Mouse (Mus musculus): Measurements from ENCODE around the gene Atp8a1. TPM values are rescaled to one million over a fixed set of nuclear protein-coding genes. Genes with fewer than 3 reads are reported as not detected.

Gene Atp8a1
- total and polyA plus RNA-seq, 2 experiments from 2014 or later, result 30.9 to 83.8 TPM

DNA sequence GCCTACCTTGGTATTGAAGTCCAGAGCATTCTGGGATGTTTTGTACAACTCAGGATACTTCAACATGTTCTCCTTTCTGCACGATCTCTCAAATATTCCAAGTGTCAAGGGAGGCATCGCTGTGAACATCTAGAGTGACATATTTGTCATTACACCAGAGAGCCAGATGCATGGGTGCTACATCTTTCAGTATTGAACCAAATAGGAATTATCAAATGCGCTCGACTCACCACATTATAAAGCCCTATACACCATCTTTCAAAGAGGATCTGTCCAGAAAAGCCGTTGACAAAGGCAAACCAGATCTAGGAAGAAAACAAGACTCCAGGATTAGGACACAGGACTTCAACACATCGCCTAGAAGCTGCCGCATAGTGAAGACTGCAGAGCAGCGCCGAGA, 187.4 kb downstream of the Atp8a1 start:
- Histone ChIP-seq H3K27me3 (ENCODE audit: insufficient read depth, low read length) (no peaks in the 10 kb centered on the region), H3K4me3 (ENCODE audit: low read depth, low read length) (no peak overlapping the region), H3K4me2 (ENCODE audit: low read depth) (no peak overlapping the region), H3K9me3 (ENCODE audit: low read length) (no peaks in the 10 kb centered on the region), H3K9ac (no peak overlapping the region), H3K27ac (ENCODE audit: low read depth, low read length) (no peak overlapping the region), H3K36me3 (ENCODE audit: insufficient read depth) (peaks cover 16% of the 10 kb centered on the region), H3K4me1 (ENCODE audit: insufficient read depth) (no peaks in the 10 kb centered on the region)
- no peak for DNase-seq
- 85% methylated on average over 9 of the region's 9 CpGs for WGBS
- TF ChIP-seq CTCF (IDR thresholded peaks at IDR 0.05; ENCODE audit: low read depth), result no peak
- ATAC-seq, result no peak

DNA sequence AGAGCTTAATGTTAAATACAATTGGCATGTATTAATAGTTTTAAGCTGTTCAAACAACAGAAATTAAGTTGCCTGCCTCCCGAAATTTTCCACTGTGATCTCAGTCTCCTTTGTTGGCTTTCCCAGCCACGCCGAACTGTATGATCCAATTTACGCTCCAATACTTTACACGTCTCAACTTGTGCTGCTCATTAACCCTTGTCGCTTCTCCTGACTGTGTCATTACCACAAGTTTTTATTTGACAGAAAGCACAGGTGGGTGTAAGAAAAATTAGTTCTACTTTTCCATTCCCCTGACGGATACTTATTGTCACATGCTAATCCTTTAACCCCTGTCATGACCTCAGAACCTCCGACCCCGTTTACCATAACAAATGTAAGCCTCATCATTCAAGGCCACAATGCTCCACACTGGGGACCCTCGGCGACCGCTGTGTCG, 190.4 kb downstream of the Atp8a1 start:
- Histone ChIP-seq H3K36me3 (ENCODE audit: insufficient read depth) (peaks cover 13% of the 10 kb centered on the region), H3K27me3 (ENCODE audit: insufficient read depth, low read length) (no peaks in the 10 kb centered on the region), H3K4me2 (ENCODE audit: low read depth) (no peak overlapping the region), H3K9ac (no peak overlapping the region), H3K9me3 (ENCODE audit: low read length) (no peaks in the 10 kb centered on the region), H3K27ac (ENCODE audit: low read depth, low read length) (no peak overlapping the region), H3K4me1 (ENCODE audit: insufficient read depth) (no peaks in the 10 kb centered on the region), H3K4me3 (ENCODE audit: low read depth, low read length) (no peak overlapping the region)
- no peak for ATAC-seq
- no peak for TF ChIP-seq CTCF (IDR thresholded peaks at IDR 0.05; ENCODE audit: low read depth)
- 19% methylated on average over 13 of the region's 13 CpGs for WGBS
- DNase-seq, result no peak

DNA sequence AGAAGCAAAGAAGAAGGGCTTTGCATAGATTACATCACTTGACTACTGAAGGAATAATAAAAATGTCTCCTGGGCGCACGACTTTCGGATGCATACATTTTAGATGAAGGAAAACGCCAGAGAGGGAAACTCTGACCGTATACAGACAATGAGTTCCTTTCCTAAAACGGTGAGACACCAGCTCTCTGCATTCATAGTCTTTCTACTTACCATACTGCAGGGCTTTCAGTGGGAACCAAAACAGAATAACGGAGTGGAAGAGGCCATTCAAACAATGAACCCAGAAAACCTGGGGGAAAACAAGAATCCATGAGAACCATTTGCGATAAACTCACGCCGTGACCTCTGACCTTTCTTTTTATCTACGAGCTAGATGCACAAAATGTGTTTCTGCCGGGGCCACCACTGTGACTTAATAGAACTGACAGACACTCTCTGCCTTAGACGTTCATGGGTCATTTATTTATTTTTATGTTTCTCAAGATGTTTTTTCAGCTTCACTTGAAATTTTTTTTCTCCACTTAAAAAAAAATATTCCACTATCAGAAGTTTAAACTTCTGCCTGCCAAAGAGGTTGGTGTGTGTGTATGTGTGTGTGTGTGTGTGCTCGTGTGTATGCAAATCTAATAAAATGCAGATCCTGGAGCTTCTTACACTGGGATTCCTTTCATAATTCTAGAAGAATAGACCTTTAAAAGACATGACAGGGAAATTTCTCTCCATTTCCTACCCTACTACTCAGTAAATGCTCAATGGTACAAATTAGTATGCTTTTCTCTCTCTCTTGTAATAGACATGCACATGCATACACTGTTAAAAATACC, 191.3 kb downstream of the Atp8a1 start:
- WGBS, result 35% methylated on average over 14 of the region's 14 CpGs
- DNase-seq (no peak), ATAC-seq (peak; percentile 59; the same call in 1 of the 2 replicates)
- Histone ChIP-seq H3K4me1 (ENCODE audit: insufficient read depth) (no peaks in the 10 kb centered on the region), H3K36me3 (ENCODE audit: insufficient read depth) (peaks cover 17% of the 10 kb centered on the region), H3K27me3 (ENCODE audit: insufficient read depth, low read length) (no peaks in the 10 kb centered on the region), H3K27ac (ENCODE audit: low read depth, low read length) (no peak overlapping the region), H3K4me2 (ENCODE audit: low read depth) (no peak overlapping the region), H3K9ac (no peak overlapping the region), H3K4me3 (ENCODE audit: low read depth, low read length) (no peak overlapping the region), H3K9me3 (ENCODE audit: low read length) (no peaks in the 10 kb centered on the region)
- TF ChIP-seq CTCF (IDR thresholded peaks at IDR 0.05; ENCODE audit: low read depth), result no peak

DNA sequence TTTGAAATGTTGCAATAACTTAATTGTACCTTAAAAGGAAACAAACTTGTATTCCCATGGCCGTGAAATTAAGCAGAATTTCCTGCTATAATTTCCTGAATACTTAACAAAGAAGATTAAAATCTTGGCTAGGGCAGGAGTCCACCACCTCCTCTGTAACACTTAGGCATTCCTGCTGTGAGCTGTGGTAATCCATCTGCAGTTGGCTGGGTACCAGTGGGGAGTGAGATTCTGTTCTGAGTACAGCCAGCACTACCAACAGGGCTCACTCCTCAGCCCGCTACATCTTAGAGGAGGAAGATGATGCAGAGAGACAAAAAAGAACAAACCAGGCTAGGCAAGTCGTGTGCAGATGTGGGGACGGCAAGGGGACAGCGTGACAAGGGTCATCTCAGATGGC, 192.7 kb downstream of the Atp8a1 start:
- ATAC-seq (no peak), DNase-seq (no peak)
- no peak overlapping the region for H3K9ac ChIP-seq
- no peak overlapping the region for H3K27ac ChIP-seq (ENCODE audit: low read depth, low read length)
- H3K27me3 ChIP-seq (ENCODE audit: insufficient read depth, low read length), result no peaks in the 10 kb centered on the region
- H3K36me3 ChIP-seq (ENCODE audit: insufficient read depth), result peaks cover 18% of the 10 kb centered on the region
- no peaks in the 10 kb centered on the region for H3K4me1 ChIP-seq (ENCODE audit: insufficient read depth)
- no peak for TF ChIP-seq CTCF (IDR thresholded peaks at IDR 0.05; ENCODE audit: low read depth)
- no peak overlapping the region for H3K4me3 ChIP-seq (ENCODE audit: low read depth, low read length)
- 70% methylated on average over 5 of the region's 5 CpGs for WGBS
- H3K4me2 ChIP-seq (ENCODE audit: low read depth), result no peak overlapping the region
- no peaks in the 10 kb centered on the region for H3K9me3 ChIP-seq (ENCODE audit: low read length)

DNA sequence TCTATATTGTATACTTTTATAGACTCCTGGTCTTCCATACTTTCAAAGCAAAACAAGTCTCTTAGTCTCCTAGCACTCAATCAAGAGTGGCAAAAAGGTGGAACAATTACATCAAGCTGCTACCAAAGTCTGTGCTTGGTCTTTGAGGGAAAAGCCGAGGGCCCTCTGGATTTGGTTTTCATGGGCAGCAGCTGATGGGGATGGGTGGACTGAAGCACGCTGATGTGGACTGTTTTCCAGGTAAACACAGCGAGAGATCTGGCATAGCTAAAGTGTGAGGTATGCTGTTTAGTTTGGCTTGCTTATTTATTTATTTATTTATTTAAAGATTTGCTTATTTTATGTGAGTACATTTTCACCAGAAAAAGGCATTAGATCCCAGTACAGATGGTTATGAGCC, 193.7 kb downstream of the Atp8a1 start:
- Histone ChIP-seq H3K9ac (no peak overlapping the region), H3K27me3 (ENCODE audit: insufficient read depth, low read length) (no peaks in the 10 kb centered on the region), H3K9me3 (ENCODE audit: low read length) (no peaks in the 10 kb centered on the region), H3K4me2 (ENCODE audit: low read depth) (no peak overlapping the region), H3K4me1 (ENCODE audit: insufficient read depth) (no peaks in the 10 kb centered on the region), H3K27ac (ENCODE audit: low read depth, low read length) (no peak overlapping the region), H3K36me3 (ENCODE audit: insufficient read depth) (peaks cover 23% of the 10 kb centered on the region; the same call in 1 of the 2 replicates), H3K4me3 (ENCODE audit: low read depth, low read length) (no peak overlapping the region)
- 95% methylated on average over 3 of the region's 3 CpGs for WGBS
- no peak for TF ChIP-seq CTCF (IDR thresholded peaks at IDR 0.05; ENCODE audit: low read depth)
- DNase-seq (no peak), ATAC-seq (no peak)

DNA sequence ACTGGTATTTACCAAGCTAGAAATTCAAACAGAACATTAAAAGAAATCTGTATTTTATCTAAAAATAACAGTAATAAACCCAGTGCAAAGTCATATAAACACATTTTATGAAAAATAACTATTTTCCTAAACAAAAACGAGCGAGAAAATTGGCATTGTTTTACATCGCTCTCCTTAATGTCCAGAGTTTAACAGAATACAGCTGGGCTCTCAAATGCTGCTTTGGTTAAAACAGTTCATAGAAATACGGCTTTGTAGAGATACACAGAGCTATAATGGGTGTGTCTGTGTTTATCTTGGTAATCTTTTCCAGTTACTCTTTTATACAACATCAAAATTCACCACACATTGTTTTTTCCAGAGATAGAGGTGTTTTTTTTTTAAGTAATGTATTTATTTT, 194.8 kb downstream of the Atp8a1 start:
- Histone ChIP-seq H3K4me1 (ENCODE audit: insufficient read depth) (no peaks in the 10 kb centered on the region), H3K4me2 (ENCODE audit: low read depth) (no peak overlapping the region), H3K9ac (no peak overlapping the region), H3K4me3 (ENCODE audit: low read depth, low read length) (no peak overlapping the region), H3K27ac (ENCODE audit: low read depth, low read length) (no peak overlapping the region), H3K36me3 (ENCODE audit: insufficient read depth) (peaks cover 29% of the 10 kb centered on the region; the same call in 1 of the 2 replicates), H3K27me3 (ENCODE audit: insufficient read depth, low read length) (no peaks in the 10 kb centered on the region), H3K9me3 (ENCODE audit: low read length) (no peaks in the 10 kb centered on the region)
- TF ChIP-seq CTCF (IDR thresholded peaks at IDR 0.05; ENCODE audit: low read depth), result no peak
- 90% methylated on average over 4 of the region's 4 CpGs for WGBS
- no peak for DNase-seq
- no peak for ATAC-seq

DNA sequence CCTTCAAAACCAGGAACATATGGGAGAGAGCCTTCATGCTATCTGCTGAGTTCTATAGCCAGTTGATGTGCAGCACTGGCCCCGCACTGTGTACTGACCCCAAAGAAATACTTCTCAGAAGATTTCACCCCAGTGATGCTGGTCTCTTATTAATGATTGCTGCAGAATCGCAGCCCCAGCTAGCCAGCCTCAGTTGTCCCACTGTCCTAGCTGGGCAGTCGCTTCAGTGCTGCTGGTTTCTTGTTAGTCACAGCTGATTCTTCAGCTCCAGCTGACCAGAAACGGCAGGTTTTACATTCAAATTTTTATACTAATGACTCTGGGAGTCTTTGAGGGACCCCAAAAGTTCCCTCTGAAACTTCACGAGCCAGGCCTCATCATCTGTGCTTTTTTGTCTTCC, 197.2 kb downstream of the Atp8a1 start:
- H3K36me3 ChIP-seq (ENCODE audit: insufficient read depth), result peaks cover 36% of the 10 kb centered on the region; the same call in 1 of the 2 replicates
- no peak for TF ChIP-seq CTCF (IDR thresholded peaks at IDR 0.05; ENCODE audit: low read depth)
- ATAC-seq, result no peak

More for the DNA sequence above, 197.2 kb downstream of the Atp8a1 start:
- no peaks in the 10 kb centered on the region for H3K27me3 ChIP-seq (ENCODE audit: insufficient read depth, low read length)
- no peak for DNase-seq
- no peaks in the 10 kb centered on the region for H3K4me1 ChIP-seq (ENCODE audit: insufficient read depth)
- 86% methylated on average over 5 of the region's 5 CpGs for WGBS
- no peak overlapping the region for H3K4me2 ChIP-seq (ENCODE audit: low read depth)
- H3K9me3 ChIP-seq (ENCODE audit: low read length), result no peaks in the 10 kb centered on the region
- no peak overlapping the region for H3K27ac ChIP-seq (ENCODE audit: low read depth, low read length)
- H3K4me3 ChIP-seq (ENCODE audit: low read depth, low read length), result no peak overlapping the region
- H3K9ac ChIP-seq, result no peak overlapping the region

Data from forebrain, postnatal 0 days (tissue).